Mouse (Mus musculus) limb, embryonic 14.5 days (tissue): ENCODE results near the gene Eif6. TPM values are rescaled to one million over a fixed set of nuclear protein-coding genes. Genes with fewer than 3 reads are reported as not detected.

Experiments used
- ATAC-seq: fragments of 200-750 bp; cut with Nextera tagmentation; 2 replicates; pipeline ENCODE4 v1.8.0; 2017; ENCODE audit warnings: low read depth, moderate number of reproducible peaks, moderate TSS enrichment; ENCODE audit not compliant: low FRiP score
- DNase-seq: peaks from one replicate; pipeline ENCODE4 v3.0.0-alpha.2; 2015; ENCODE audit warnings: low spot score
- H3K27ac ChIP-seq: fragments of 300-500 bp; sonication (generic); replicated peaks from 2 replicates; pipeline ENCODE4 v1.5.1; 2014; ENCODE audit warnings: low read depth, mild to moderate bottlenecking, low read length, moderate library complexity, mixed read lengths
- H3K27me3 ChIP-seq: fragments of 300-500 bp; sonication (generic); 2 replicates; pipeline ENCODE4 v1.6.1; 2014; ENCODE audit warnings: low read length, mixed read lengths; ENCODE audit not compliant: control insufficient read depth, insufficient read depth
- H3K36me3 ChIP-seq: fragments of 300-500 bp; sonication (generic); 2 replicates; pipeline ENCODE4 v1.6.1; 2014; ENCODE audit warnings: mild to moderate bottlenecking, low read length, moderate library complexity, mixed read lengths; ENCODE audit not compliant: control insufficient read depth, insufficient read depth
- H3K4me1 ChIP-seq: fragments of 300-500 bp; sonication (generic); 2 replicates; pipeline ENCODE4 v1.6.1; 2014; ENCODE audit warnings: antibody characterized with exemption, low read length, mixed read lengths; ENCODE audit not compliant: control insufficient read depth, insufficient read depth
- H3K4me2 ChIP-seq: fragments of 300-500 bp; sonication (generic); replicated peaks from 2 replicates; pipeline ENCODE4 v1.6.1; 2014; ENCODE audit warnings: low read depth, mild to moderate bottlenecking, low read length, moderate library complexity; ENCODE audit not compliant: severe bottlenecking
- H3K4me3 ChIP-seq: fragments of 300-500 bp; sonication (generic); replicated peaks from 2 replicates; pipeline ENCODE4 v1.5.1; 2014; ENCODE audit warnings: low read length
- H3K9ac ChIP-seq: fragments of 300-500 bp; sonication (generic); 2 replicates; pipeline ENCODE4 v1.6.1; 2014; ENCODE audit warnings: mild to moderate bottlenecking, low read depth, low read length, moderate library complexity; ENCODE audit not compliant: severe bottlenecking
- H3K9me3 ChIP-seq: fragments of 300-500 bp; sonication (generic); 2 replicates; pipeline ENCODE4 v1.6.1; 2016; ENCODE audit warnings: low read length; ENCODE audit not compliant: control insufficient read depth
- POLR2A ChIP-seq: fragments of 200-500 bp; IDR thresholded peaks from 2 replicates; pipeline ENCODE4 v1.8.0; 2012; ENCODE audit warnings: inconsistent platforms, mild to moderate bottlenecking, moderate library complexity, borderline replicate concordance; ENCODE audit not compliant: insufficient read depth, insufficient read length; ENCODE audit errors: extremely low read depth
- WGBS: fragments of 180-500 bp; shearing (Covaris S2); extraction: QIAGEN DNeasy Blood & Tissue Kit; methylation state at CpG from one replicate; pipeline ENCODE4 v1.1.7; 2014; 5-methylcytosine and 5-hydroxymethylcytosine counted together
- polyA plus RNA-seq, 2 experiments: library from polyadenylated mRNA; depleted of rRNA in 1 of 2; stranded (reverse) in 1 of 2; unstranded in 1 of 2; fragments of >200 nt; fragmentation: Nextera tagmentation in 1 of 2; extraction: Ambion mirVana in 1 of 2; gene quantifications; 2 replicates each; pipeline versions ENCODE4 v1.2.1 to v1.2.3; 2012 to 2014

Gene Eif6
- polyA plus RNA-seq, 2 experiments: 95.8 to 174 TPM

GRCm38 (mm10) chr2:155868320-155868719 lies 41.6 kb upstream of the Eif6 start:
- Histone ChIP-seq H3K4me3 (no peak overlapping the region), H3K4me1 (peaks cover 22% of the 10 kb centered on the region), H3K9me3 (no peaks in the 10 kb centered on the region), H3K4me2 (no peak overlapping the region), H3K9ac (no peak overlapping the region), H3K27me3 (no peaks in the 10 kb centered on the region), H3K27ac (no peak overlapping the region), H3K36me3 (peaks cover 8% of the 10 kb centered on the region; the same call in 1 of the 2 replicates)
- WGBS: 92% methylated on average over 8 of the region's 8 CpGs
- no peak for TF ChIP-seq POLR2A
- no peak for DNase-seq
- ATAC-seq: no peak

- TF ChIP-seq POLR2A: no peak
- H3K36me3 ChIP-seq: peaks cover 4% of the 10 kb centered on the region; the same call in 1 of the 2 replicates
- H3K27ac ChIP-seq: 0 out of 2 replicates have a peak overlapping the region, but pooled peaks have one; percentile 16
- peak; percentile 18; the same call in 1 of the 2 replicates for ATAC-seq
- H3K27me3 ChIP-seq: no peaks in the 10 kb centered on the region
- H3K9ac ChIP-seq: no peak overlapping the region
- no peaks in the 10 kb centered on the region for H3K9me3 ChIP-seq
- H3K4me3 ChIP-seq: no peak overlapping the region
- 29% methylated on average over 11 of the region's 11 CpGs for WGBS
- no peak for DNase-seq
- 0 out of 2 replicates have a peak overlapping the region, but pooled peaks have one; percentile 5 for H3K4me2 ChIP-seq
- H3K4me1 ChIP-seq: peaks cover 18% of the 10 kb centered on the region
These were observed 36.7 kb upstream of the Eif6 start for GRCm38 (mm10) chr2:155863301-155863867.

GRCm38 (mm10) chr2:155862573-155863300 lies 36.0 kb upstream of the Eif6 start:
- DNase-seq (peak; percentile 79), ATAC-seq (peak; percentile 93)
- Histone ChIP-seq H3K9me3 (no peaks in the 10 kb centered on the region), H3K4me1 (peaks cover 18% of the 10 kb centered on the region), H3K9ac (no peak overlapping the region), H3K27me3 (no peaks in the 10 kb centered on the region), H3K4me2 (0 out of 2 replicates have a peak overlapping the region, but pooled peaks have one; percentile 5), H3K27ac (peak overlapping the region; percentile 50), H3K4me3 (no peak overlapping the region), H3K36me3 (peaks cover 6% of the 10 kb centered on the region)
- WGBS: 26% methylated on average over 13 of the region's 13 CpGs
- TF ChIP-seq POLR2A: no peak

- whole genome bisulfite sequencing: 90% methylated on average over 6 of the region's 6 CpGs
- H3K9me3 ChIP-seq: no peaks in the 10 kb centered on the region
- no peak overlapping the region for H3K4me3 ChIP-seq
- no peak overlapping the region for H3K4me2 ChIP-seq
- H3K36me3 ChIP-seq: peaks cover 4% of the 10 kb centered on the region
- H3K9ac ChIP-seq: no peak overlapping the region
- no peaks in the 10 kb centered on the region for H3K27me3 ChIP-seq
- ATAC-seq (no peak), DNase-seq (no peak)
- H3K4me1 ChIP-seq: peaks cover 18% of the 10 kb centered on the region
- no peak overlapping the region for H3K27ac ChIP-seq
- no peak for TF ChIP-seq POLR2A
These were observed 34.9 kb upstream of the Eif6 start for GRCm38 (mm10) chr2:155861581-155861980.

GRCm38 (mm10) chr2:155860102-155860501 lies 33.4 kb upstream of the Eif6 start:
- no peak overlapping the region for H3K27ac ChIP-seq
- H3K4me2 ChIP-seq: no peak overlapping the region
- 83% methylated on average over 7 of the region's 7 CpGs for WGBS
- peaks cover 18% of the 10 kb centered on the region for H3K4me1 ChIP-seq
- H3K9me3 ChIP-seq: no peaks in the 10 kb centered on the region
- DNase-seq (no peak), ATAC-seq (no peak)
- no peaks in the 10 kb centered on the region for H3K27me3 ChIP-seq
- TF ChIP-seq POLR2A: no peak
- H3K9ac ChIP-seq: no peak overlapping the region
- peaks cover 14% of the 10 kb centered on the region for H3K36me3 ChIP-seq
- no peak overlapping the region for H3K4me3 ChIP-seq
